ENCODE assay signal across 10 mouse cellular contexts in the genomic region with DNA sequence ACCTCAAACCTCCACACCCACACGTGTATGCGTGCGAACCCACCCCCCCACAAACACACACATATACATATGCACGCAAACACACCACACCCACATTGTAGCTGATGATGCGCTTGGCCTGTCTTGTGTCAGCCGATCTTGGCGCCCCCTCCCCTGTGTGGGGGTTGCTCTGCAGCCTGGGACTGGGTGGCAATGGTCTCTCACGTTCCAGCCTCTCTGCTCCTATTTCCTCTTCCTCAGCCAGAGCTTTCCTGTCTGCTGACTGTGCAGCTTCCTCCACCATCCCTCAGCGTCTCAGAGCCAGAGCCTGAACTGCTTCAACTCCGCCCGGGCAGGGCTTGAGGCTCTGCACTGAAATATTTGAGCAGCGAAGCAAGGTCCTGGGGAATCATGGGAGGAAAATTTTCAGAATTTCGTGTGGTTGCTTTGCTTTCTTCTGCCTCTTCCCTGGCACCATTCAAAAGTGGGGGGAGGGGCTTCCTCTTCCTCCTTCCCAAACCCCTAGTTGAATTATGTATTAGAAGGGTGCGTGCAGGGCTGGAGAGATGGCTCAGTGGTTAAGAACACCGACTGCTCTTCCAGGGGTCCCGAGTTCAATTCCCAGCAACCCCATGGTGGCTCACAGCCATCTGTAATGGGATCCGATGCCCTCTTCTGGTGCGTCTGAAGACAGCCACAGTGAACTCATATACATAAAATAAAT. TPM values are rescaled to one million over a fixed set of nuclear protein-coding genes. Genes with fewer than 3 reads are reported as not detected.
A peak's percentile ranks its signal among the peaks of the same experiment; 100 is the strongest.
DNase-seq lines count a peak whose midpoint lies in the region; ATAC-seq lines count a peak whose summit lies in the region.
"Had no signal": no experiment of that assay in that cellular context is flagged by ENCODE, and none has a peak within 500 bp of the region (broad histone marks: within the 10 kb centered on the region; RNA-seq: fewer than 3 reads in every experiment).

No protein-coding gene starts in this region.

- no peaks in the 10 kb centered on the region for H3K27me3 ChIP-seq in heart, embryonic 10.5 days (ENCODE audit: insufficient read depth, poor library complexity, severe bottlenecking)
- no peaks in the 10 kb centered on the region for H3K27me3 ChIP-seq in intestine, embryonic 15.5 days (replicated peaks)
- H3K27me3 ChIP-seq in forebrain, embryonic 12.5 days = no peaks in the 10 kb centered on the region

- H3K9ac ChIP-seq in intestine, embryonic 15.5 days = no peak overlapping the region
- no peak overlapping the region for H3K9ac ChIP-seq in forebrain, embryonic 12.5 days

- H3K36me3 ChIP-seq in heart, embryonic 10.5 days = no peaks in the 10 kb centered on the region
- no peaks in the 10 kb centered on the region for H3K36me3 ChIP-seq in intestine, embryonic 15.5 days
- no peaks in the 10 kb centered on the region for H3K36me3 ChIP-seq in forebrain, embryonic 12.5 days (replicated peaks)
- H3K36me3 ChIP-seq: G1E had no signal

- H3K4me3 ChIP-seq in heart, embryonic 10.5 days = no peak overlapping the region
- H3K4me3 ChIP-seq in intestine, embryonic 15.5 days (replicated peaks) = no peak overlapping the region
- H3K4me3 ChIP-seq in forebrain, embryonic 12.5 days (replicated peaks) = no peak overlapping the region

- ATAC-seq in intestine, embryonic 15.5 days = peak; percentile 44; the same call in 1 of the 2 replicates
- ATAC-seq in forebrain, embryonic 12.5 days (ENCODE audit: low FRiP score) = no peak

- peak; percentile 95 for DNase-seq in heart, adult 11 months
- DNase-seq in heart, embryonic 10.5 days (ENCODE audit: low spot score) = no peak
- peak; percentile 63 for DNase-seq in ZHBTc4 (ENCODE audit: low read depth, low spot score)
- peak; percentile 20 for DNase-seq in lung, postnatal 36 days
- DNase-seq in cerebellum, adult 9-11 months = no peak
- DNase-seq in left cerebral cortex, adult 9 months (ENCODE audit: low spot score in 2 of 2) = no peak

- H3K9me3 ChIP-seq in heart, embryonic 10.5 days = no peaks in the 10 kb centered on the region
- no peaks in the 10 kb centered on the region for H3K9me3 ChIP-seq in intestine, embryonic 15.5 days
- no peaks in the 10 kb centered on the region for H3K9me3 ChIP-seq in forebrain, embryonic 12.5 days
- H3K9me3 ChIP-seq: G1E had no signal

- H3K4me2 ChIP-seq in intestine, embryonic 15.5 days (replicated peaks) = no peak overlapping the region; the same call in 1 of the 2 replicates
- H3K4me2 ChIP-seq in forebrain, embryonic 12.5 days = no peak overlapping the region
- H3K4me2 ChIP-seq: midbrain, embryonic 11.5 days had no signal

- no peak overlapping the region for H3K27ac ChIP-seq in heart, embryonic 10.5 days
- no peak overlapping the region for H3K27ac ChIP-seq in intestine, embryonic 15.5 days
- H3K27ac ChIP-seq in forebrain, embryonic 12.5 days = no peak overlapping the region

- 69% methylated on average over 18 of the region's 18 CpGs for WGBS in heart, embryonic 10.5 days
- WGBS in intestine, embryonic 15.5 days = 70% methylated on average over 18 of the region's 18 CpGs
- WGBS in forebrain, embryonic 12.5 days = 79% methylated on average over 18 of the region's 18 CpGs

- peaks cover 4% of the 10 kb centered on the region for H3K4me1 ChIP-seq in heart, embryonic 10.5 days
- no peaks in the 10 kb centered on the region for H3K4me1 ChIP-seq in intestine, embryonic 15.5 days (replicated peaks)
- H3K4me1 ChIP-seq in forebrain, embryonic 12.5 days = no peaks in the 10 kb centered on the region

RNA-seq across cellular contexts. Expression of a gene that starts 28.1 kb away (rescaled TPM):
- polyA plus RNA-seq in heart, embryonic 10.5 days (2016; fragmentation: Nextera tagmentation; extraction: Ambion mirVana) = 130 and 141 TPM in 2 replicates
- polyA plus RNA-seq in intestine, embryonic 15.5 days (2015; fragmentation: Nextera tagmentation; extraction: Ambion mirVana) = 125 and 137 TPM in 2 replicates
- 245 and 247 TPM in 2 replicates for polyA plus RNA-seq in forebrain, embryonic 12.5 days (2016; fragmentation: Nextera tagmentation; extraction: Ambion mirVana)

Comparison
In these comparisons a context has a peak if more than half of its experiments do, and no peak if none do; other contexts are left out.
1. DNase-seq: peak in heart, adult 11 months (single experiment), ZHBTc4 (single experiment) and lung, postnatal 36 days (single experiment); none in heart, embryonic 10.5 days (single experiment), cerebellum, adult 9-11 months (single experiment) and left cerebral cortex, adult 9 months (0 of 2).